Mouse (Mus musculus) MEL (cell line): ENCODE results near the gene Slc6a9. TPM values are rescaled to one million over a fixed set of nuclear protein-coding genes. Genes with fewer than 3 reads are reported as not detected.

Experiments
- DNase-seq: peaks from one replicate; pipeline ENCODE4 v3.0.0; 2011; ENCODE audit warnings: low read depth, low spot score
- H3K27ac ChIP-seq: 2 replicates; pipeline ENCODE4 v1.5.1; 2012; ENCODE audit warnings: low read depth, mild to moderate bottlenecking, control low read depth, low read length, moderate library complexity; ENCODE audit not compliant: control insufficient read depth
- H3K27me3 ChIP-seq, 2 experiments: fragments of 150-350 bp in 1 of 2; sonication (generic) in 1 of 2; 2 replicates each; pipeline ENCODE4 v1.6.1; 2012; ENCODE audit warnings: low read length in 2 of 2, mild to moderate bottlenecking in 2 of 2, improper control_type of control experiment in 1 of 2, moderate library complexity in 1 of 2; ENCODE audit not compliant: insufficient read depth in 2 of 2, control insufficient read depth in 1 of 2
- H3K36me3 ChIP-seq, 2 experiments: 2 replicates each; pipeline ENCODE4 v1.6.1; 2012 to 2014; ENCODE audit warnings: low read length in 2 of 2, improper control_type of control experiment in 1 of 2, inconsistent platforms in 1 of 2, mild to moderate bottlenecking in 1 of 2; ENCODE audit not compliant: insufficient read depth in 2 of 2, control insufficient read depth in 1 of 2
- H3K4me1 ChIP-seq, 2 experiments: fragments of 150-350 bp in 1 of 2; sonication (generic) in 1 of 2; 2 replicates each; pipeline ENCODE4 v1.6.1; 2012; ENCODE audit warnings: low read length in 2 of 2, improper control_type of control experiment in 1 of 2, mild to moderate bottlenecking in 1 of 2; ENCODE audit not compliant: insufficient read depth in 2 of 2, control insufficient read depth in 1 of 2
- H3K4me3 ChIP-seq, 2 experiments: fragments of 150-350 bp in 1 of 2; sonication (generic) in 1 of 2; 2 replicates each; pipeline ENCODE4 v1.5.1; 2012; ENCODE audit warnings: low read depth in 2 of 2, low read length in 2 of 2, mild to moderate bottlenecking in 2 of 2, moderate library complexity in 2 of 2, control low read depth in 1 of 2, improper control_type of control experiment in 1 of 2; ENCODE audit not compliant: control insufficient read depth in 1 of 2, insufficient read depth in 1 of 2
- H3K79me2 ChIP-seq: 2 replicates; pipeline ENCODE4 v1.6.1; 2012; ENCODE audit warnings: mild to moderate bottlenecking, low read length, moderate library complexity; ENCODE audit not compliant: control insufficient read depth, poor library complexity, insufficient read depth
- H3K9ac ChIP-seq: 2 replicates; pipeline ENCODE4 v1.6.1; 2012; ENCODE audit warnings: low read depth, mild to moderate bottlenecking, control low read depth, low read length, moderate library complexity; ENCODE audit not compliant: control insufficient read depth, poor library complexity, severe bottlenecking
- H3K9me3 ChIP-seq: fragments of 150-350 bp; sonication (generic); replicated peaks from 2 replicates; pipeline ENCODE4 v1.6.1; 2012; ENCODE audit warnings: mild to moderate bottlenecking, low read length, improper control_type of control experiment, moderate library complexity; ENCODE audit not compliant: insufficient read depth
- CHD1 ChIP-seq: IDR thresholded peaks from 2 replicates; pipeline ENCODE4 v1.6.1; 2012; ENCODE audit warnings: low read depth, mild to moderate bottlenecking, inconsistent platforms, low read length, improper control_type of control experiment
- CTCF ChIP-seq, 3 experiments: IDR thresholded peaks in 2 of 3; conservative IDR thresholded peaks in 1 of 3; 2 replicates each; pipeline ENCODE4 v1.5.1; 2011 to 2012; ENCODE audit warnings: low read length in 3 of 3, low read depth in 2 of 3, mild to moderate bottlenecking in 2 of 3, improper control_type of control experiment in 1 of 3, inconsistent platforms in 1 of 3, mixed read lengths in 1 of 3, moderate library complexity in 1 of 3; ENCODE audit not compliant: control insufficient read depth in 1 of 3, insufficient read depth in 1 of 3, poor library complexity in 1 of 3, severe bottlenecking in 1 of 3
- E2F4 ChIP-seq: IDR thresholded peaks from 2 replicates; pipeline ENCODE4 v1.6.1; 2011; ENCODE audit warnings: low read depth, low read length, improper control_type of control experiment, borderline replicate concordance
- ELF1 ChIP-seq: IDR thresholded peaks from 2 replicates; pipeline ENCODE4 v1.6.1; 2014; ENCODE audit warnings: low read depth, mild to moderate bottlenecking, inconsistent platforms, low read length, improper control_type of control experiment, moderate library complexity
- GABPA ChIP-seq: IDR thresholded peaks from 2 replicates; pipeline ENCODE4 v1.6.1; 2012; ENCODE audit warnings: low read depth, mild to moderate bottlenecking, inconsistent platforms, low read length, improper control_type of control experiment, moderate library complexity
- HCFC1 ChIP-seq: IDR thresholded peaks from 2 replicates; pipeline ENCODE4 v1.6.1; 2012; ENCODE audit warnings: low read depth, mild to moderate bottlenecking, inconsistent platforms, low read length, improper control_type of control experiment, moderate library complexity
- MEF2A ChIP-seq: IDR thresholded peaks from 2 replicates; pipeline ENCODE4 v1.6.1; 2014; ENCODE audit warnings: low read depth, mild to moderate bottlenecking, inconsistent platforms, low read length, improper control_type of control experiment; ENCODE audit not compliant: poor library complexity, insufficient replicate concordance, severe bottlenecking; ENCODE audit errors: extremely low read depth
- MYC ChIP-seq: IDR thresholded peaks from 2 replicates; pipeline ENCODE4 v1.6.1; 2011; ENCODE audit warnings: low read depth, mild to moderate bottlenecking, low read length, improper control_type of control experiment, moderate library complexity
- POLR2A ChIP-seq, 2 experiments: IDR thresholded peaks; 2 replicates each; pipeline ENCODE4 v1.6.1; 2011 to 2012; ENCODE audit warnings: low read length in 2 of 2, mild to moderate bottlenecking in 2 of 2, control low read depth in 1 of 2, improper control_type of control experiment in 1 of 2, low read depth in 1 of 2, moderate library complexity in 1 of 2; ENCODE audit not compliant: control insufficient read depth in 1 of 2, insufficient read depth in 1 of 2, poor library complexity in 1 of 2
- POLR2AphosphoS5 ChIP-seq: IDR thresholded peaks from 2 replicates; pipeline ENCODE4 v1.6.1; 2012; ENCODE audit warnings: low read depth, borderline replicate concordance, mild to moderate bottlenecking, inconsistent platforms, low read length, moderate library complexity, mixed read lengths
- RCOR1 ChIP-seq: IDR thresholded peaks from 2 replicates; pipeline ENCODE4 v1.6.1; 2012; ENCODE audit warnings: low read depth, mild to moderate bottlenecking, inconsistent platforms, low read length, improper control_type of control experiment
- SIN3A ChIP-seq: IDR thresholded peaks from 2 replicates; pipeline ENCODE4 v1.6.1; 2012; ENCODE audit warnings: low read length, improper control_type of control experiment, inconsistent platforms
- TAL1 ChIP-seq: IDR thresholded peaks from 2 replicates; pipeline ENCODE4 v1.6.1; 2012; ENCODE audit warnings: mild to moderate bottlenecking, inconsistent platforms, low read length, moderate library complexity, mixed read lengths
- TBP ChIP-seq: IDR thresholded peaks from 2 replicates; pipeline ENCODE4 v1.8.0; 2011; ENCODE audit warnings: low read depth, low read length, improper control_type of control experiment
- USF2 ChIP-seq, 2 experiments: IDR thresholded peaks; 2 replicates each; pipeline ENCODE4 v1.6.1; 2011 to 2012; ENCODE audit warnings: improper control_type of control experiment in 2 of 2, low read length in 2 of 2, borderline replicate concordance in 1 of 2, inconsistent platforms in 1 of 2, low read depth in 1 of 2, mild to moderate bottlenecking in 1 of 2; ENCODE audit not compliant: insufficient read depth in 1 of 2
- ZC3H11A ChIP-seq: IDR thresholded peaks from 2 replicates; pipeline ENCODE4 v1.6.1; 2012; ENCODE audit warnings: low read depth, mild to moderate bottlenecking, inconsistent platforms, low read length, improper control_type of control experiment
- ZMIZ1 ChIP-seq: IDR thresholded peaks from 2 replicates; pipeline ENCODE4 v1.6.1; 2012; ENCODE audit warnings: low read depth, mild to moderate bottlenecking, inconsistent platforms, low read length, improper control_type of control experiment, moderate library complexity
- polyA plus RNA-seq, 2 experiments: library from polyadenylated mRNA; stranded (reverse) in 1 of 2; unstranded in 1 of 2; fragments of >175 nt in 1 of 2; fragments of >200 nt in 1 of 2; gene quantifications; 2 replicates each; pipeline versions ENCODE4 v1.2.1 to v1.2.4; 2012; ENCODE audit warnings: low replicate concordance in 2 of 2, low read depth in 1 of 2; ENCODE audit not compliant: insufficient read length in 2 of 2, insufficient read depth in 1 of 2, missing spikeins in 1 of 2
- total RNA-seq: library from RNA; depleted of rRNA; stranded (reverse); fragments of 300-350 nt; gene quantifications from 2 replicates; pipeline ENCODE4 v1.2.3, GENCODE M21; 2012

The Slc6a9 gene
- total and polyA plus RNA-seq, 3 experiments, result 3.2 to 21.2 TPM; not detected in 1

DNA sequence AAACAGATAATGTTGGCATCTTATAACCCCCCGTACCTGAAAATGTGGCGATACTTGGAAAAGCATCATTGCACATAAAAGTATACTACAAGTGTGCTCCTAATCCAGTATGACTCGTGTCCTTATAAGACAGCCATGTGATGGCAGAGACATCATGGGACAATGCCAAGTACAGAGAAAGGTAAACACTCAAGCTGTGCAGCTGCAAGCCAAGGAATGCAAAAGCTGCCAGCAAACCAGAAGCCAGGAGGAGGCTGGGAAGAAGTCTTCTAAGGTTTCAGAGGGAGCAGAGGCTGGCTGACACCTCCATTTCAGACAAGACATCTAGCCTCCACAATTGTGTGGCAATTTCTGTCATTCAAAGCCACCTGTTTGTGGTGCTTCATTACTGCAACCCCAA is 71.9 kb downstream of the Slc6a9 start:
- DNase-seq, result no peak
- Histone ChIP-seq H3K27ac (no peak overlapping the region), H3K9me3 (no peaks in the 10 kb centered on the region), H3K4me3 (no peak overlapping the region), H3K36me3 (peaks cover 1 to 5% of the 10 kb centered on the region in 2 experiments; a peak in 1 of 4 replicates), H3K79me2 (peaks cover 7% of the 10 kb centered on the region; the same call in 1 of the 2 replicates), H3K4me1 (no peaks in the 10 kb centered on the region; a peak in 1 of 4 replicates), H3K27me3 (no peaks in the 10 kb centered on the region), H3K9ac (no peak overlapping the region)
- TF ChIP-seq ZMIZ1, result no peak
- TF ChIP-seq USF2 (IDR thresholded peaks at IDR 0.05; ENCODE audit: borderline replicate concordance in 1 of 2, insufficient read depth in 1 of 2, low read depth in 1 of 2, low read length in 2 of 2), result no peak
- TF ChIP-seq ZC3H11A, result no peak
- no peak for TF ChIP-seq CTCF (IDR thresholded peaks at IDR 0.05 in 2 of 3, conservative IDR thresholded peaks at IDR 0.05 in 1 of 3; ENCODE audit: control insufficient read depth in 1 of 3, insufficient read depth in 1 of 3, low read depth in 2 of 3, low read length in 3 of 3, poor library complexity in 1 of 3, severe bottlenecking in 1 of 3)
- TF ChIP-seq RCOR1, result no peak
- TF ChIP-seq MEF2A, result no peak
- TF ChIP-seq POLR2A (IDR thresholded peaks at IDR 0.05; ENCODE audit: control insufficient read depth in 1 of 2, insufficient read depth in 1 of 2, low read depth in 1 of 2, low read length in 2 of 2, poor library complexity in 1 of 2), result no peak
- no peak for TF ChIP-seq CHD1
- no peak for TF ChIP-seq MYC
- no peak for TF ChIP-seq POLR2AphosphoS5
- TF ChIP-seq SIN3A, result no peak
- TF ChIP-seq E2F4, result no peak

GRCm38 (mm10) chr4:117908834-117909453 is 74.6 kb downstream of the Slc6a9 start:
- no peak overlapping the region for H3K27ac ChIP-seq
- peaks cover 0 to 12% of the 10 kb centered on the region in 2 experiments; a peak in 2 of 4 replicates for H3K4me1 ChIP-seq
- no peaks in the 10 kb centered on the region for H3K9me3 ChIP-seq
- H3K4me3 ChIP-seq, result no peak overlapping the region
- no peak overlapping the region for H3K9ac ChIP-seq
- TF ChIP-seq GABPA (no peak), TBP (no peak), ELF1 (no peak), SIN3A (no peak), MYC (no peak), RCOR1 (no peak), HCFC1 (no peak), TAL1 (no peak)
- TF ChIP-seq, all 39 proteins: peak for 0
- Histone ChIP-seq H3K36me3 (peaks cover 0 to 11% of the 10 kb centered on the region in 2 experiments; a peak in 3 of 4 replicates), H3K79me2 (peaks cover 31% of the 10 kb centered on the region), H3K27me3 (no peaks in the 10 kb centered on the region)
- DNase-seq, result no peak
